Mouse (Mus musculus) bone marrow macrophage, adult 2 months (primary cell): ENCODE results near the gene Ispd.

ENCODE experiments used
- CTCF ChIP-seq: IDR thresholded peaks from 2 replicates; pipeline ENCODE4 v1.5.1; 2012; ENCODE audit warnings: low read depth, mild to moderate bottlenecking, low read length, moderate library complexity
- POLR2A ChIP-seq: IDR thresholded peaks from 2 replicates; pipeline ENCODE4 v1.6.1; 2012; ENCODE audit warnings: mild to moderate bottlenecking, low read depth, low read length, borderline replicate concordance

DNA sequence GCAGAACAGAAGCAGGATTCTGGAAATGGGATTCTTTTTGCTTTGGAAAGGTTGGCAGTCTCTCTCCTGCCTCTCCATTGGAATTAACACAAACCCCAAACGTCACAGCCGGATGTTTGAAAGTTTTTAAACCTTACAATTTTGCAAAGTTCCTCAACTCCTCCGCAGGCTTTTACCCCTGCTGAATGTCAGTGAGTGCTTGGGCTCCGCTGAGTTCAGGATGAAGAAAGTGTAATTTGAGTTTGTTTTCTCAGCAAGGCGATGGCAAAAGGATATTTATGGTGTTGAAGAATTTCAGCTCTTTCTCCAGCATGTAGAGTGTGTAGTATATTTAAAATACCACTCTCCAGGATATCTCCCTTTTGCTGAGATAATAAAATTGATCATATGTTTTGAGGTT is 336.3 kb downstream of the Ispd start:
- TF ChIP-seq CTCF (no peak), POLR2A (no peak)
